Mouse (Mus musculus): ENCODE data around the gene Hoxd4.

The Hoxd4 gene

GRCm38 (mm10) chr2:74691995-74692807 lies 19.5 kb upstream of the Hoxd4 start:
- no peak for DNase-seq (ENCODE audit: extremely low read depth, low read depth)

- DNase-seq (ENCODE audit: extremely low read depth, low read depth), result no peak
These were observed 18.8 kb upstream of the Hoxd4 start for GRCm38 (mm10) chr2:74692808-74693431.

DNA sequence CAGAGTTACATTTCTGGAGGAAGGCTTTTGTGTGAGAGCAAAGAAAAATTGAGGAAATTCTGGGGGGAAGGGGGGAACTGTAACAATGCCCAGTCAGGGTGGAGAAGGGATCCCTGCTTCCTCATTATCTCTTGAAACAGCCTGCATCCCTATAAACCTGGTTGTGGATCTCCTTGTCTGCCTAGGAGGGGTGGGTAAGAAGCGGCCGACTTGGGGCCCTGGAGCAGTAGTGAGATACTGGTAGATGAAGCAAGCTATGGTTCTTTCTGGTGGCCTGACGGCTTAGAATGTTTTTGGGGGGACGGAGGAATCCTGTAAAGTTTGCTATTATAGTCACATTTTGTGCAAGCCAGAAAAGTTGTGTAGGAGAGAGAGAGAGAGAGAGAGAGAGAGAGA lies 18.3 kb upstream of the Hoxd4 start:
- DNase-seq (ENCODE audit: extremely low read depth, low read depth), result no peak

- DNase-seq (ENCODE audit: extremely low read depth, low read depth), result no peak
These were observed 17.7 kb upstream of the Hoxd4 start for GRCm38 (mm10) chr2:74694066-74694465.

GRCm38 (mm10) chr2:74695383-74695782 lies 16.3 kb upstream of the Hoxd4 start:
- DNase-seq (ENCODE audit: extremely low read depth, low read depth), result no peak

- no peak for DNase-seq (ENCODE audit: extremely low read depth, low read depth)
These were observed 15.8 kb upstream of the Hoxd4 start for GRCm38 (mm10) chr2:74695813-74696430.

GRCm38 (mm10) chr2:74696442-74697335 lies 15.0 kb upstream of the Hoxd4 start:
- no peak for DNase-seq (ENCODE audit: extremely low read depth, low read depth)

GRCm38 (mm10) chr2:74697567-74698121 lies 14.1 kb upstream of the Hoxd4 start, which contains the start of gene Hoxd9:
Gene Hoxd9 (plus strand): TSS chr2:74697727.
- no peak for DNase-seq (ENCODE audit: extremely low read depth, low read depth)

- no peak for DNase-seq (ENCODE audit: extremely low read depth, low read depth)
These were observed 13.3 kb upstream of the Hoxd4 start for GRCm38 (mm10) chr2:74698201-74699052.

- DNase-seq (ENCODE audit: extremely low read depth, low read depth), result no peak
These were observed 12.7 kb upstream of the Hoxd4 start for GRCm38 (mm10) chr2:74699053-74699430.

DNA sequence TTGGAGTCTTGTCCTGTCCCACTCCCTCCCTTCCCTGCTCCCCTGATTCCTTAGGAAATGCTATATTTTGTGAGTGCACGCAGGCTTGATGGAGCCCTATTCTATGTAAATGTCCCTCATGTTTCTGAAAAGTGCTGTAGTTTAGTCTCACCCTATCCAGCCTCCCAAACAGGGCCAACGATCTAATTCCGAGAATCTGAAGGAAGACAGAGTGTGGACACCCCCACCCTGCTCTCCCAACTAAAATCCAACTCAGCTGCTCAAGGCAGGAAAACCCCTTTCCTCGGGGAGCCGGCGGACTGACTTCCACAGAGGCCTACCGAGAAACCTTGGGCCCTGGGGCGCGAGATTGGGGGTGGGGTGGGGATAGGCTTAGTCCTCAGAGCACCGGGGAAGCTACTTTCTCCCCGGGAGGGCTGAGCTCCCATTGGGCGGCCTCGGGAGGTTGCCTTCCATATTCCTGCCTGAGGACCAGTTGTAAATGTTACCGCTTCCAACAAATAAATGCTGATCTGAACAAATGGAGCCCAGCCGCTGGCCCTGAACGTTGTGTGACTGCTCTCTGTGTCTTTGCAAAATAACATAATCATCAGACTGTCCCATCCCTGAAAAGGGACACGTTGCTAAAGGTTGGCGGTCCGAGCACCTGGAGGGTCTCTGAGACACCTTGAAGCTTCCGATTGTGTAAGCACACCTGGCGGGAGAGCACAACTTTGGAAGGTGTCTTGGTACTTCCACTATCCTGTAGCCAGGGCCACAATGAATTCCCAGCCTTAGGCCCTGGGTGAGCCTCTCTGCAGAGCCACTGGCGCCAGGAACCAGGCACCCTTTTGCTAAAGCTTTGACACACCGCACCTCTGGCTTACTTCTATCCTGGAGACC lies 11.8 kb upstream of the Hoxd4 start:
- no peak for DNase-seq (ENCODE audit: extremely low read depth, low read depth)

GRCm38 (mm10) chr2:74700546-74701112 lies 11.1 kb upstream of the Hoxd4 start:
- DNase-seq (ENCODE audit: extremely low read depth, low read depth), result no peak

GRCm38 (mm10) chr2:74701949-74702819 lies 9.5 kb upstream of the Hoxd4 start:
- DNase-seq (ENCODE audit: extremely low read depth, low read depth), result peak; percentile 19

DNA sequence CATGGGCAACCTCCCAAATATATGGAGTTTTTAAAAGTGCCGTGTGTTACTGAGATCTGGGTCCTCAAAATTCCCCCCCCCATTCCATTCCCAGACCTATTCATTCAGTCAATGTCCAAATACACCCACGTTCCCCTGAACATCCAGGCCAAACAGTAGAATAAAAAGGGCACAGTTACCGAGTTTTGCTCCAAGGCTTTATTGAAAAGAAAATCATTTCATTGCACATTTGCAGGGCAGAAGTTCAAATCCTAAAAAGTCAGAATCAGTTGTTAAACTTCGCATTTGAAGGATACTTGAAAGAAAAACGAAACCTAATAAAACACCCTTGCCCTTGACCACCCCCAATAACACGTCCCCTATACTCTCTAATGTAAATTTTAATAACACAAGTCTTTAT lies 8.9 kb upstream of the Hoxd4 start:
- DNase-seq (ENCODE audit: extremely low read depth, low read depth), result no peak

GRCm38 (mm10) chr2:74703317-74703716 lies 8.4 kb upstream of the Hoxd4 start:
- no peak for DNase-seq (ENCODE audit: extremely low read depth, low read depth)

GRCm38 (mm10) chr2:74703720-74704392 lies 7.9 kb upstream of the Hoxd4 start:
- no peak for DNase-seq (ENCODE audit: extremely low read depth, low read depth)

DNA sequence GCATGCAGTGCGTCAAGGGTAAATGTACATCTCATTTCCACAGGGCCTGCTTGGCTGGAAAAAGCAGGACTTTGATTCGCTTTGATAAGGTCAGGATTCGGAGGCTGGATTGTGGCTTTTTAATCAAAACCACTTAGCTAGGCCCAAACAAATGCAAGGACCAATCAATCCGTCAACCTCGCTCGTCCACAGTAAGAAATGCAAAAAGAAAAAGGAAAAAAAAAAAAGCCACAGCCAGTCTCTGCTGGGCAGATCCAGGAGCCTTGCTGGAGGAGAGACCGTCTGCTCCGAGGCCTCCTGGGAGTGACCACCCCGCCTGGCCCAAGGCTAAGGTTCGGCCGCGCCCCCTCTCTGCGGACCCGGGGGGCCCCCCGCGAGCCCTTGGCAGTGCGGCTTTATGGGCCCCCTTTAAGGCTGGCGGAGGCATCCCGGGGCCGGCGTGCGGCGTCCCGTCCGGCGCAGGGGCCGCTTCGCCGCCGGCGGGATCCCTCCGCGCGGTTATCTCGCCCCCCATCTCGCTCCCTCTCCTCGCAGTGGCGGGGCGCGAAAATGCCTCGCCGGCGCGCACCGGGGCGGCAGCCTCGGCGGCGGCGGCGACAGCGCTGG lies 7.2 kb upstream of the Hoxd4 start, which contains the start of gene Hoxd8:
Gene Hoxd8 (plus strand): TSS at position 223 of the 606 bp plus-strand sequence.
- DNase-seq (ENCODE audit: extremely low read depth, low read depth), result no peak
